Mouse (Mus musculus) heart, adult 2 months (tissue): ENCODE results near the gene Srd5a1.
A peak's percentile ranks its signal among the peaks of the same experiment; 100 is the strongest.

Source experiments
- CTCF ChIP-seq: fragments of 200-600 bp; IDR thresholded peaks from 2 replicates; pipeline ENCODE4 v1.8.1; 2022; ENCODE audit warnings: antibody characterized with exemption, mild to moderate bottlenecking, moderate library complexity
- EP300 ChIP-seq: fragments of 200-500 bp; IDR thresholded peaks from 2 replicates; pipeline ENCODE4 v1.6.1; 2011; ENCODE audit warnings: low read depth, low read length, control low read depth; ENCODE audit not compliant: insufficient read depth
- POLR2A ChIP-seq: fragments of 200-500 bp; IDR thresholded peaks from 2 replicates; pipeline ENCODE4 v1.6.1; 2011; ENCODE audit warnings: mild to moderate bottlenecking, low read depth, low read length, control low read depth; ENCODE audit not compliant: insufficient read depth

DNA sequence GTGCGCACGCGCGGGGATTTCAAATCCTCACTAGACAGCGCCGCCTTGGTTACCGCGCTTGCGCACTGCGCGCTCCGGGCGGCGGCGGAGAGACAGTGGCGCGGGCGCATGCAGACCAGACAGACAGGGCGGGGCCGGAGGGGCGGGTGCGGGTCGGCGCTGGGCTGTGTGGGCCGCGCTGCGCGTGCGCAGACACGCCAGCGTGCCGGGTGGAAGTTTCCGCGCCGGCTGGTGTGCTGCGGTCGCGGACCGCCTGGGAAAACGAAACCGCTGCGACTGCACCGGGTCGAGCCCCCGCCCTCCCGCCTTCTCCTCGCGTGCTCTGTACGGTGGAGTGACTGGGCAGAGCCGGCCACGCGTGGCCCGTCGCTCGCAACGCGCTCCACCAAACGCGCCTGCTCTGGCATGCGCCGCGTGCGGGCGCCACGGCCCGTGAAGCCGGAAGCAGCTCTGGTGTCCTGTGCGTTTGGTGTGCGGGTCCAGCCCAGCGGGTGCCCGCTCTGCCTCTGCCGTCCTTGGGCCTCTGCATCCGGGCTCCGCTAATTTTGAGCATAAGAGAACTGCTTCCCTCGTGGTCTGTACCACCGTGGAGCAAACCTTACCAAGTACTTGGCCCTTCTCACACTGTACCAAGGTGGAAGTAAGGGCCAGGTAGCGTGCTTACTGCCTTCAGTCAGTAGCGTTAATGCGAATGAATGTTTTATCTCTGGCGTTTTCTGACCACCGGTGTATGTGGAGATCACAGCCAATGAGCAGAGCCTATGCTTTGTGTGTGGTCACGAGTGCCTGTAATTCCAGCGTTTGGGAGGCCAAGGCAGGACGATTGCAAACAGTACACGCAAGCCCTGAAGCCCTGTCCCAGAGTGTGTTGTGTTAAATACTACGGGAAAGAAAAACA lies 76.3 kb downstream of the Srd5a1 start:
- 0 out of 2 replicates have a peak, but pooled peaks have one; percentile 13 for TF ChIP-seq CTCF
- peak; percentile 52; the same call in 1 of the 2 replicates for TF ChIP-seq EP300
- TF ChIP-seq POLR2A = peak; percentile 73
